11 mouse cellular contexts compared by ENCODE assay signal in genomic region chr7:91442447-91443376, GRCm38 (mm10).
DNase-seq lines count a peak whose midpoint lies in the region; ATAC-seq and TF ChIP-seq lines count a peak whose summit lies in the region.
"Had no signal": no experiment of that assay in that cellular context is flagged by ENCODE, and none has a peak within 500 bp of the region (broad histone marks: within the 10 kb centered on the region; RNA-seq: fewer than 3 reads in every experiment).

No protein-coding gene starts in this region.

- H3K9me3 ChIP-seq in embryonic facial prominence, embryonic 14.5 days (ENCODE audit: control insufficient read depth, low read length) = no peaks in the 10 kb centered on the region
- no peaks in the 10 kb centered on the region for H3K9me3 ChIP-seq in hindbrain, postnatal 0 days (ENCODE audit: low read length)
- H3K9me3 ChIP-seq: heart, embryonic 13.5 days had no signal

- no peaks in the 10 kb centered on the region for H3K4me1 ChIP-seq in embryonic facial prominence, embryonic 14.5 days (ENCODE audit: control insufficient read depth, insufficient read depth, low read length)
- peaks cover 5% of the 10 kb centered on the region; the same call in 1 of the 2 replicates for H3K4me1 ChIP-seq in hindbrain, postnatal 0 days (ENCODE audit: insufficient read depth, low read length)
- peaks cover 5% of the 10 kb centered on the region for H3K4me1 ChIP-seq in olfactory bulb, adult 2 months (ENCODE audit: control insufficient read depth, insufficient read depth, low read length)
- H3K4me1 ChIP-seq: heart, embryonic 13.5 days had no signal

- 59% methylated on average over 11 of the region's 11 CpGs for WGBS in embryonic facial prominence, embryonic 14.5 days
- 43% methylated on average over 11 of the region's 11 CpGs for WGBS in hindbrain, postnatal 0 days
- 30% methylated on average over 11 of the region's 11 CpGs for WGBS in olfactory bulb, adult 2 months

- no peak for TF ChIP-seq POLR2A in olfactory bulb, adult 2 months (IDR thresholded peaks at IDR 0.05; ENCODE audit: insufficient read depth, low read depth, low read length)

- TF ChIP-seq CTCF in hindbrain, postnatal 0 days (IDR thresholded peaks at IDR 0.05; ENCODE audit: low read depth) = no peak
- no peak for TF ChIP-seq CTCF in olfactory bulb, adult 2 months (IDR thresholded peaks at IDR 0.05; ENCODE audit: insufficient read depth, low read depth, low read length)

- H3K4me3 ChIP-seq in embryonic facial prominence, embryonic 14.5 days (ENCODE audit: low read depth, low read length) = no peak overlapping the region
- H3K4me3 ChIP-seq in hindbrain, postnatal 0 days (ENCODE audit: low read length) = no peak overlapping the region
- no peak overlapping the region for H3K4me3 ChIP-seq in olfactory bulb, adult 2 months (ENCODE audit: insufficient read depth, low read depth, low read length)
- H3K4me3 ChIP-seq: erythroblast, embryonic 14.5 days; heart, embryonic 13.5 days had no signal

- no peak overlapping the region for H3K9ac ChIP-seq in embryonic facial prominence, embryonic 14.5 days (ENCODE audit: low read depth, low read length)
- no peak overlapping the region for H3K9ac ChIP-seq in hindbrain, postnatal 0 days (replicated peaks; ENCODE audit: low read length)
- H3K9ac ChIP-seq: heart, embryonic 13.5 days had no signal

- no peak overlapping the region for H3K4me2 ChIP-seq in embryonic facial prominence, embryonic 14.5 days (ENCODE audit: low read depth, low read length)
- H3K4me2 ChIP-seq in hindbrain, postnatal 0 days (ENCODE audit: low read depth, low read length) = peak overlapping the region; percentile 13; the same call in 1 of the 2 replicates
- H3K4me2 ChIP-seq: heart, embryonic 13.5 days had no signal

- H3K27me3 ChIP-seq in embryonic facial prominence, embryonic 14.5 days (replicated peaks; ENCODE audit: control insufficient read depth, insufficient read depth, low read length) = no peaks in the 10 kb centered on the region
- H3K27me3 ChIP-seq in hindbrain, postnatal 0 days (ENCODE audit: insufficient read depth, low read length) = no peaks in the 10 kb centered on the region
- H3K27me3 ChIP-seq: heart, embryonic 13.5 days had no signal

- no peak for ATAC-seq in embryonic facial prominence, embryonic 14.5 days (ENCODE audit: low read depth)
- ATAC-seq in hindbrain, postnatal 0 days = peak; percentile 76
- ATAC-seq in inflammation-experienced regulatory T-cells, adult 6 months = no peak
- ATAC-seq in megakaryocyte-erythroid progenitor cell, adult 5-6 weeks (replicated peaks; ENCODE audit: low FRiP score, low TSS enrichment, poor library complexity, severe bottlenecking) = no peak

- no peak overlapping the region for H3K27ac ChIP-seq in embryonic facial prominence, embryonic 14.5 days (replicated peaks; ENCODE audit: low read depth, low read length)
- H3K27ac ChIP-seq in hindbrain, postnatal 0 days = peak overlapping the region; percentile 32; the same call in 1 of the 2 replicates
- H3K27ac ChIP-seq in olfactory bulb, adult 2 months (ENCODE audit: insufficient read depth, low read depth, low read length) = peak overlapping the region; percentile 88
- H3K27ac ChIP-seq: heart, embryonic 13.5 days; kidney, postnatal 0 days had no signal

- DNase-seq in ZHBTc4 (ENCODE audit: low read depth, low spot score) = peak; percentile 1
- peak; percentile 29 for DNase-seq in embryonic facial prominence, embryonic 14.5 days (ENCODE audit: low spot score)
- DNase-seq in hindbrain, postnatal 0 days (ENCODE audit: low spot score) = peak; percentile 57
- no peak for DNase-seq in lung, postnatal 14 days
- DNase-seq: liver had no signal

- no peaks in the 10 kb centered on the region for H3K36me3 ChIP-seq in embryonic facial prominence, embryonic 14.5 days (ENCODE audit: control insufficient read depth, insufficient read depth, low read length)
- no peaks in the 10 kb centered on the region for H3K36me3 ChIP-seq in hindbrain, postnatal 0 days (ENCODE audit: insufficient read depth, low read length)
- H3K36me3 ChIP-seq: heart, embryonic 13.5 days had no signal
